Mouse (Mus musculus) midbrain, embryonic 16.5 days (tissue): Measurements from ENCODE around the gene Sar1a. TPM values are rescaled to one million over a fixed set of nuclear protein-coding genes. Genes with fewer than 3 reads are reported as not detected.

Source experiments
- ATAC-seq: fragments of 200-750 bp; cut with Nextera tagmentation; 2 replicates; pipeline ENCODE4 v1.8.0; 2017; ENCODE audit warnings: moderate TSS enrichment
- H3K27ac ChIP-seq: fragments of 300-500 bp; sonication (generic); 2 replicates; pipeline ENCODE4 v1.5.1; 2014; ENCODE audit warnings: mild to moderate bottlenecking, low read length, mixed read lengths
- H3K27me3 ChIP-seq: fragments of 300-500 bp; sonication (generic); 2 replicates; pipeline ENCODE4 v1.6.1; 2014; ENCODE audit warnings: low read depth, low read length, mixed read lengths; ENCODE audit not compliant: control insufficient read depth, insufficient read depth
- H3K36me3 ChIP-seq: fragments of 300-500 bp; sonication (generic); 2 replicates; pipeline ENCODE4 v1.6.1; 2014; ENCODE audit warnings: mild to moderate bottlenecking, low read length, moderate library complexity, mixed read lengths; ENCODE audit not compliant: control insufficient read depth, insufficient read depth
- H3K4me1 ChIP-seq: fragments of 300-500 bp; sonication (generic); 2 replicates; pipeline ENCODE4 v1.6.1; 2014; ENCODE audit warnings: mild to moderate bottlenecking, low read length, mixed read lengths; ENCODE audit not compliant: control insufficient read depth, insufficient read depth
- H3K4me2 ChIP-seq: fragments of 300-500 bp; sonication (generic); 2 replicates; pipeline ENCODE4 v1.6.1; 2014; ENCODE audit warnings: mild to moderate bottlenecking, low read length, mixed read lengths
- H3K4me3 ChIP-seq: fragments of 300-500 bp; sonication (generic); 2 replicates; pipeline ENCODE4 v1.5.1; 2014; ENCODE audit warnings: low read depth, mild to moderate bottlenecking, low read length, moderate library complexity, mixed read lengths
- H3K9ac ChIP-seq: fragments of 300-500 bp; sonication (generic); 2 replicates; pipeline ENCODE4 v1.6.1; 2014; ENCODE audit warnings: low read depth, low read length, mixed read lengths
- H3K9me3 ChIP-seq: fragments of 300-500 bp; sonication (generic); replicated peaks from 2 replicates; pipeline ENCODE4 v1.6.1; 2014; ENCODE audit warnings: mild to moderate bottlenecking, low read length, mixed read lengths; ENCODE audit not compliant: control insufficient read depth, poor library complexity, severe bottlenecking
- WGBS: fragments of 180-500 bp; shearing (Covaris S2); extraction: QIAGEN DNeasy Blood & Tissue Kit; methylation state at CpG from one replicate; pipeline ENCODE4 v1.1.7; 2014; 5-methylcytosine and 5-hydroxymethylcytosine counted together
- polyA plus RNA-seq: library from polyadenylated mRNA; unstranded; fragments of >200 nt; fragmentation: Nextera tagmentation; extraction: Ambion mirVana; gene quantifications from 2 replicates; pipeline ENCODE4 v1.2.1, GENCODE M21; 2015

The Sar1a gene
- polyA plus RNA-seq, 1 experiment from 2014 or later = 197 TPM

GRCm38 (mm10) chr10:61654691-61655090, 25.4 kb upstream of the Sar1a start:
- Histone ChIP-seq H3K9me3 (no peaks in the 10 kb centered on the region), H3K27me3 (no peaks in the 10 kb centered on the region), H3K4me1 (no peaks in the 10 kb centered on the region; the same call in none of the 2 replicates), H3K27ac (no peak overlapping the region), H3K4me2 (no peak overlapping the region), H3K36me3 (peaks cover 10% of the 10 kb centered on the region), H3K4me3 (no peak overlapping the region), H3K9ac (no peak overlapping the region)
- ATAC-seq = no peak
- 92% methylated on average over 7 of the region's 7 CpGs for WGBS

DNA sequence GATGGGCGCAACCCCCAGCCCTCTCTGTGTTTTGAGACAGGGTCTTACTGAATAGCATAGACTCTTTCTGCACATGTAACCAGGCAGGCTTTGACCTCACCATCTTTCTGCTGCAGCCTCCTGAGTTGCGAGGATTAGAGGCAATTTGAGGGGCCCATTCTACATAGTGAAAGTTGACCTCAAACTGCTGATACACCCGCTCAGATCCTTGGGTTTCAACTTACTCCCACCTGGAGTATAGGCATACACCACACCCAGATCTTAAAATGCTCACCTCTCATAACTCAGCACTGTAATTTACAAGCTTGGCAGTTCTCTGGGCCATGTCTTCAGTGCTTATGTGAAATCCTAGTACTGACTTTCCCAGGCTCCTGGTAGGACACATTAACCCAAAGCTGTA, 24.9 kb upstream of the Sar1a start:
- no peak overlapping the region for H3K27ac ChIP-seq
- H3K9me3 ChIP-seq = no peaks in the 10 kb centered on the region
- H3K36me3 ChIP-seq = peaks cover 13% of the 10 kb centered on the region
- H3K9ac ChIP-seq = no peak overlapping the region
- no peak for ATAC-seq
- H3K27me3 ChIP-seq = no peaks in the 10 kb centered on the region
- no peak overlapping the region for H3K4me2 ChIP-seq
- WGBS = 91% methylated on average over 3 of the region's 3 CpGs
- H3K4me1 ChIP-seq = no peaks in the 10 kb centered on the region; the same call in 1 of the 2 replicates
- H3K4me3 ChIP-seq = no peak overlapping the region

DNA sequence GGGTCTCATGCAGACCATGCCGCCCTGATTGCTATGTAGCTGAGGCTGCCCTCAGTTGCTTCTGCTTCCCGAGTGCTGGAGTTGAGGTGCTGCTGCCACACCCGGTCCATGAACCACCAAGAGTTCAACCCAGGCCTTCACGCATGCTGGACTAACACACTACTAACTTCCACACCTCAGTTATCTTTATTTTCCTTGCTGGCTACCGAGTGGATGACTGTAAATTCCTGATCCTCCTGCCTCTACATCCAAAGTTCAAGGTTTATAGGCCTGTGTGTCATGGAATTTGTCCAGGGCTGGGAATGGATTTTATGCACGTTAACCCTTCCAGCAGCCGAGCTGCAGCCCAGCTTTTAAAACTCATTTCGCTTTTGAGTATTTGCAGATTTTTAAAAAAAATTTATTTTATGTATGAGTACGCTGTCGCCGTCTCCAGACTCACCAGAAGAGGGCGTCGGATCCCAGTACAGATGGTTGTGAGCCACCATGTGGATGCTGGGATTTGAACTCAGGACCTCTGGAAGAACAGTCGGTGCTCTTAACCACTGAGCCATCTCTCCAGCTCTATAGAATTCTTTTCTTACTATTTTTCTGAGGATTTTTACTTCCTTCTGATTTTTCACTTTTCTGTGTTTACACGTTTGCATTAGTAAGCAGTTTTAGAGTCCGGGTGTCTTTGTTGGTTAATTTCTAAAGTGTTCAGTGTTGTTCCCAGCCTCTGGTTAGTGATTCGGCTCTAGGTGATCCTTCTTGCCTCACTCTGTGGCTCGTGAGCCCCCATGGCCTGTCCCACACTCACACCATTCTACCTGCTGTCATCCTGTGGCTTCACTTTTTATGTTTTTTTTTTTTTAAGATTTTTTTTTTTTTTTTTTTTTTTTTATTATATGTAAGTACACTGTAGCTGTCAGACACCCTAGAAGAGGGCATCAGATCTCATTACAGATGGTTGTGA, 22.9 kb upstream of the Sar1a start:
- peaks cover 13% of the 10 kb centered on the region for H3K36me3 ChIP-seq

DNA sequence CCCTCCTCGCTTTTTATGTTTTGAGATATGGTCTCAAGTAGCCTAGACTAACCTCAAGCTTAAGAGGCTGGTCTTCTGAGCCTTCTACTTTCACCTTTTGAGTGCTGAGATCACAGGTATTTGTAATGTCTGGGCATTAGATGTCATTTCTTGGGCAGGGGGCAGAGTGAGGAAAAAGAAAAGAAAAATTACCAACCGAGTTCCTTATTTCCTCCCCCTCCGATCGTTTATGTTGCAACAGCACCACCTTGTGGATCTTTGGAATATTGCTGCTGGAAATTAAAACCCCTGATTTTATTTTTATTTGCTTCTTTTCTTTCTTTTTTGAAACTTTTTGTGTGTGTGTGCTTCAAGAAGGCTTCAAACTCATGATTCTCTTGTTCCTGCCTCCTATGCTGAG, 22.1 kb upstream of the Sar1a start:
- no peaks in the 10 kb centered on the region for H3K9me3 ChIP-seq
- H3K4me3 ChIP-seq = no peak overlapping the region
- no peak overlapping the region for H3K9ac ChIP-seq
- no peak overlapping the region for H3K27ac ChIP-seq
- WGBS = 23% methylated on average over 4 of the region's 4 CpGs
- no peaks in the 10 kb centered on the region for H3K27me3 ChIP-seq
- no peak overlapping the region for H3K4me2 ChIP-seq
- peaks cover 13% of the 10 kb centered on the region for H3K36me3 ChIP-seq
- peaks cover 8% of the 10 kb centered on the region; the same call in 1 of the 2 replicates for H3K4me1 ChIP-seq
- ATAC-seq = no peak

More for the DNA sequence above, 22.9 kb upstream of the Sar1a start:
- ATAC-seq = no peak
- peaks cover 2% of the 10 kb centered on the region; the same call in 1 of the 2 replicates for H3K4me1 ChIP-seq
- no peaks in the 10 kb centered on the region for H3K27me3 ChIP-seq
- no peak overlapping the region for H3K27ac ChIP-seq
- H3K4me3 ChIP-seq = no peak overlapping the region
- H3K4me2 ChIP-seq = no peak overlapping the region
- WGBS = 91% methylated on average over 18 of the region's 18 CpGs
- H3K9me3 ChIP-seq = no peaks in the 10 kb centered on the region
- H3K9ac ChIP-seq = no peak overlapping the region

DNA sequence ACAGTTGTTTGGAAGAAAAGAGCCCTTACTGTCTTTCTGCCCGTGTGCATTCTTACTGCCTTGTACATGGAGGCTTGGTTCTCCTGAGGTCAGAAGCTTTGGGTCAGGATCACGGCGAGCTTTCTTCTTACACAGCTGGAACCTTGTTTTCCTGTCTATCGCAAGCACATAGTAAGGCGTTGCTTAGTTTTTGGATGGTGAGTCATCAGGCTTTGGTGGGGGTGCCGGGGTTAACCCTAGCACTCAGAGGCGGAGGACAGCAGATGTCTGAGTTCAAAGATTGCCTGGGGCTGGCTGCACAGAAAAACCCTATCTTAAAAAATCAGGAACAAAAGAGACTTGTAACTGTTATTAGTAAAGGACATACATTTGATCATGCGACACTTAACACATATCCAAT, 18.2 kb upstream of the Sar1a start:
- 56% methylated on average over 8 of the region's 8 CpGs for WGBS

GRCm38 (mm10) chr10:61662391-61662988, 17.6 kb upstream of the Sar1a start:
- Histone ChIP-seq H3K4me3 (no peak overlapping the region), H3K4me1 (peaks cover 9% of the 10 kb centered on the region), H3K9ac (no peak overlapping the region), H3K4me2 (no peak overlapping the region), H3K27ac (peak overlapping the region; percentile 63), H3K36me3 (peaks cover 20% of the 10 kb centered on the region), H3K9me3 (no peaks in the 10 kb centered on the region), H3K27me3 (no peaks in the 10 kb centered on the region)
- peak; percentile 81 for ATAC-seq
- 35% methylated on average over 10 of the region's 10 CpGs for WGBS

More for the DNA sequence above, 18.2 kb upstream of the Sar1a start:
- Histone ChIP-seq H3K4me3 (no peak overlapping the region), H3K4me1 (peaks cover 9% of the 10 kb centered on the region), H3K27ac (peak overlapping the region; percentile 63; the same call in 1 of the 2 replicates), H3K27me3 (no peaks in the 10 kb centered on the region), H3K9me3 (no peaks in the 10 kb centered on the region), H3K9ac (no peak overlapping the region), H3K36me3 (peaks cover 20% of the 10 kb centered on the region), H3K4me2 (no peak overlapping the region)
- ATAC-seq = no peak

- H3K36me3 ChIP-seq = peaks cover 26% of the 10 kb centered on the region
- H3K27ac ChIP-seq = no peak overlapping the region
- ATAC-seq = no peak
- WGBS = 94% methylated on average over 10 of the region's 10 CpGs
- H3K9ac ChIP-seq = no peak overlapping the region
- H3K27me3 ChIP-seq = no peaks in the 10 kb centered on the region
- H3K4me2 ChIP-seq = no peak overlapping the region
- peaks cover 9% of the 10 kb centered on the region for H3K4me1 ChIP-seq
- no peak overlapping the region for H3K4me3 ChIP-seq
- H3K9me3 ChIP-seq = no peaks in the 10 kb centered on the region
Measured at GRCm38 (mm10) chr10:61665111-61665510, 15.0 kb upstream of the Sar1a start.

DNA sequence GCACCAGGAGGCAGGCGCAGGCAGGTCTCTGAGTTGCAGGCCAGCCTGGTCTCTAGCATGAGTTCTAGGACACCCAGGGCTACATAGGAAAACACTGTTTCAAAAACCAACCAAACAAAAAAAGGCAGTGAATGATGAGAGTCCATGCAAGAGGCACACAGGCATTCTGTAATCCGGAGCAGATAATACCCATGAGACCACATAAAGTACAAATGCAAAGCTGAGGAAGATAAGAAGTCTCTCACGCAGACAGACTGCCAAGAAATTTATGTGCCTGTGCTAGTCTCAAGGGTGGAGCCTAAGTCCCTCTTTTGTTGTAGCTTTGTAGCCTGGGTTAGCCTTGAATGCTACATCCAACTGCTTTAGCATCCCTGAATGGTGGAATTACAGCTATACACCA, 14.4 kb upstream of the Sar1a start:
- no peak overlapping the region for H3K27ac ChIP-seq
- H3K9ac ChIP-seq = no peak overlapping the region
- H3K27me3 ChIP-seq = no peaks in the 10 kb centered on the region
- H3K36me3 ChIP-seq = peaks cover 31% of the 10 kb centered on the region
- WGBS = 90% methylated on average over 3 of the region's 3 CpGs
- H3K4me1 ChIP-seq = peaks cover 9% of the 10 kb centered on the region
- no peak overlapping the region for H3K4me3 ChIP-seq
- H3K9me3 ChIP-seq = no peaks in the 10 kb centered on the region
- no peak for ATAC-seq
- H3K4me2 ChIP-seq = no peak overlapping the region

GRCm38 (mm10) chr10:61669289-61669688, 10.8 kb upstream of the Sar1a start:
- no peaks in the 10 kb centered on the region for H3K4me1 ChIP-seq
- H3K9me3 ChIP-seq = no peaks in the 10 kb centered on the region
- H3K4me2 ChIP-seq = no peak overlapping the region
- no peak overlapping the region for H3K4me3 ChIP-seq
- ATAC-seq = no peak
- H3K27me3 ChIP-seq = no peaks in the 10 kb centered on the region
- 78% methylated on average over 7 of the region's 7 CpGs for WGBS
- H3K9ac ChIP-seq = no peak overlapping the region
- H3K36me3 ChIP-seq = peaks cover 50% of the 10 kb centered on the region
- H3K27ac ChIP-seq = no peak overlapping the region
